Mouse (Mus musculus) embryonic stem cell, embryonic (primary cell): Measurements from ENCODE around the gene Abhd14a.

ENCODE experiments used
- CTCF ChIA-PET, 4 experiments: fragments of 300-600 bp in 2 of 4; fragments of 350-600 bp in 2 of 4; sonication (Branson Sonifier 250); formaldehyde crosslinking; loops; one replicate each; lab custom pipeline; 2022; ENCODE audit warnings: inconsistent platforms in 2 of 4; lab: Charles Lee
- POLR2A ChIA-PET, 4 experiments: fragments of 300-600 bp in 2 of 4; fragments of 350-600 bp in 2 of 4; sonication (Branson Sonifier 250); formaldehyde crosslinking; loops; one replicate each; lab custom pipeline; 2022; ENCODE audit warnings: antibody characterized with exemption in 4 of 4, inconsistent platforms in 1 of 4; lab: Charles Lee

The Abhd14a gene

GRCm38 (mm10) chr9:106421865-106422160, 25.7 kb downstream of the Abhd14a start:
- ChIA-PET POLR2A (interaction anchor here (0.7 to 3.5 kb wide), 41 partner anchors 8 to 263 kb away, joined by 3 to 50 read pairs (median 3); partner anchors contain the start of genes Parp3 (in 3 of the 4), Acy1 (in 2 of the 4), Rpl29 (in 2 of the 4) and Alas1 (in 1 of the 4)), CTCF (interaction anchor here (0.5 to 3.0 kb wide), 134 partner anchors 8 to 955 kb away, joined by 3 to 56 read pairs (median 5); partner anchors contain the start of genes Parp3 (in 4 of the 4), Acy1 (in 2 of the 4), Dusp7 (in 2 of the 4) and Poc1a (in 2 of the 4))

GRCm38 (mm10) chr9:106421033-106421864, 26.2 kb downstream of the Abhd14a start:
- CTCF ChIA-PET = interaction anchor here (0.5 to 3.0 kb wide), 129 partner anchors 7 to 841 kb away, joined by 3 to 56 read pairs (median 5); partner anchors contain the start of genes Parp3 (in 4 of the 4), Poc1a (in 2 of the 4), Rrp9 (in 2 of the 4) and Abhd14a (in 1 of the 4)
- POLR2A ChIA-PET = interaction anchor here (0.6 to 3.5 kb wide), 45 partner anchors 8 to 263 kb away, joined by 3 to 50 read pairs (median 3); partner anchors contain the start of genes Acy1 (in 3 of the 4), Rpl29 (in 3 of the 4), Parp3 (in 2 of the 4) and Alas1 (in 1 of the 4)

- CTCF ChIA-PET = interaction anchor here (0.6 to 3.0 kb wide), 34 partner anchors 12 to 841 kb away, joined by 3 to 56 read pairs (median 6); partner anchors contain the start of genes Parp3 (in 3 of the 4), Rrp9 (in 2 of the 4), Pcbp4 (in 1 of the 4) and Twf2 (in 1 of the 4)
- POLR2A ChIA-PET = interaction anchor here (0.7 to 3.5 kb wide), 16 partner anchors 8 to 248 kb away, joined by 3 to 50 read pairs (median 4); partner anchors contain the start of genes Acy1 (in 2 of the 4), Parp3 (in 2 of the 4), Rpl29 (in 2 of the 4) and Pcbp4 (in 1 of the 4)
These were observed 26.9 kb downstream of the Abhd14a start for GRCm38 (mm10) chr9:106420608-106421007.

DNA sequence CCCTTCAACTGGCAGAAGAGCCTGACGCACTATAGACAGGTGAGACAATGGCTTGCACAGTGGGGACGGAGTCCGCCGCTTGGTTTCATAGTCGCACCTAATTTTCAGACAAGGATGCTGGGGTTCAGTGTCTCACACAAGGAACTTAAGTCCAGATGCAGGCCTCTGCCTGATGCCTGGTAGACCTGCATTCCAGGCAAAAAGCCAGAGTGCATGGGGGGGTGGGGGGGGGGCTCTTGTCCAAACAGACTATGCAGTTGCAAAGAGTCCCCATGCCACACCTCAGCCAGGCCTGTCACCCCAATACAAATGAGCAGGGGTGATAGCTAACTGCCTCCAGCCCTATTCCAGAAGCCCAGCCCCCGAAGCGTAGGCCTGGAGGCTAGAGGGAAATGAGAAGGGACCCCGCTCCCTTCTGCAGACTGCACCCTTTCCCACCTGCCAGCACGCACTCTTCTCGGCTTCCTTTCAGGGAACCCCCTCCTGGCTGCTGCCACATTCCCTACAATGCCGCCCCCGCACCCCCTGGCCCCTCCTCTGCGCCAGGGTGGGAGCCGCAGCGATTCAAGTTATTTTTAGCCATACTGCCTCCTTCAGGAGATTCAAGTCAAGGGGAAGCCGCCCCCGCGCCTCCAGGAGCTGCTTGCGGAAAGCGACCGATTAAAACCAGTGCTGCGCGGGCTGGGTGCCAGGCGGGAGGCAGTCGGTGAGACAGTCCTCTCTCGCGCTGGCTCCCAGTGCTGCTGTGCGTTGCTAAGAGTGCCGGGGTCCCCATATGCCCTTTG, 29.4 kb downstream of the Abhd14a start:
- CTCF ChIA-PET = interaction anchor here (0.6 to 2.7 kb wide), 19 partner anchors 11 to 250 kb away, joined by 3 to 9 read pairs (median 4); partner anchors contain the start of genes Parp3 (in 2 of the 4), Abhd14a (in 1 of the 4), Rpl29 (in 1 of the 4) and Rrp9 (in 1 of the 4)
- POLR2A ChIA-PET = interaction anchor here (0.6 to 3.9 kb wide), 11 partner anchors 10 to 251 kb away, joined by 3 to 18 read pairs (median 4); partner anchors contain the start of genes Rpl29 (in 2 of the 4), Acy1 (in 1 of the 4), Alas1 (in 1 of the 4) and Dusp7 (in 1 of the 4)

- ChIA-PET POLR2A (interaction anchor here in 3 of 4 experiments (1.0 to 3.9 kb wide), 3 partner anchors 10 to 48 kb away, joined by 3 to 18 read pairs (median 3); partner anchors contain the start of genes Dusp7 (in 1 of the 3) and Rpl29 (in 1 of the 3)), CTCF (interaction anchor here in 2 of 4 experiments (1.7 to 2.7 kb wide), 4 partner anchors 10 to 205 kb away, joined by 3 to 8 read pairs (median 7); no protein-coding TSS in a partner anchor)
These were observed 30.7 kb downstream of the Abhd14a start for GRCm38 (mm10) chr9:106416826-106417225.

GRCm38 (mm10) chr9:106413606-106414005, 33.9 kb downstream of the Abhd14a start:
- ChIA-PET CTCF (interaction anchor here in 3 of 4 experiments (0.6 to 1.6 kb wide), 3 partner anchors 8 to 62 kb away, joined by 3 to 6 read pairs (median 3); no protein-coding TSS in a partner anchor), POLR2A (interaction anchor here in 1 of 4 experiments (1.2 to 1.3 kb wide), 2 partner anchors 14 to 19 kb away, joined by 4 to 5 read pairs; no protein-coding TSS in a partner anchor)

GRCm38 (mm10) chr9:106412210-106412609, 35.3 kb downstream of the Abhd14a start:
- POLR2A ChIA-PET = interaction anchor here in 2 of 4 experiments (0.5 to 0.7 kb wide), 2 partner anchors 45 to 847 kb away, joined by 3 read pairs; no protein-coding TSS in a partner anchor
- CTCF ChIA-PET = interaction anchor here in 2 of 4 experiments (0.6 to 2.8 kb wide), 2 partner anchors 10 to 201 kb away, joined by 4 to 14 read pairs; no protein-coding TSS in a partner anchor

DNA sequence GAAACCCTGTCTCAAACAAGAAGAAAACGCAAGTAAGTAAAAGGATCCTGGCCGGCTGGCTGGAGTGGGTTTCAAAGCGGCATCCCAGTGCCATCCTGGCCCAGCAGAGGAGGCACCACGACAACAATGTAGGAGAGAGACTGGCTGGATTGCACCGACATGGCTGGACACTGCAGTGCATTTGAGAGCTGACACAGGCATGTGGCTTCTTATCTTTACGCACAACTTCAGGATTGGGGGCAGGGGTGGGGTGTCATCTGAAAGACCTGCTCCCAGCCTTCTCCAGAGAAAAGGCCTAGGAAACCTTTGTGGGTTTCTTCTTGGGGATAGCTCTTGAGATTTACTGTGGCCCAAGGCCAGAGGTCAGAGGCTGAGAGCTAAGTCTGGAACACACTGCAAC, 35.7 kb downstream of the Abhd14a start:
- ChIA-PET CTCF (interaction anchor here in 2 of 4 experiments (0.6 to 2.8 kb wide), 2 partner anchors 10 to 201 kb away, joined by 4 to 14 read pairs; no protein-coding TSS in a partner anchor), POLR2A (interaction anchor here in 2 of 4 experiments (0.5 to 0.7 kb wide), 2 partner anchors 44 to 847 kb away, joined by 3 read pairs; no protein-coding TSS in a partner anchor)

DNA sequence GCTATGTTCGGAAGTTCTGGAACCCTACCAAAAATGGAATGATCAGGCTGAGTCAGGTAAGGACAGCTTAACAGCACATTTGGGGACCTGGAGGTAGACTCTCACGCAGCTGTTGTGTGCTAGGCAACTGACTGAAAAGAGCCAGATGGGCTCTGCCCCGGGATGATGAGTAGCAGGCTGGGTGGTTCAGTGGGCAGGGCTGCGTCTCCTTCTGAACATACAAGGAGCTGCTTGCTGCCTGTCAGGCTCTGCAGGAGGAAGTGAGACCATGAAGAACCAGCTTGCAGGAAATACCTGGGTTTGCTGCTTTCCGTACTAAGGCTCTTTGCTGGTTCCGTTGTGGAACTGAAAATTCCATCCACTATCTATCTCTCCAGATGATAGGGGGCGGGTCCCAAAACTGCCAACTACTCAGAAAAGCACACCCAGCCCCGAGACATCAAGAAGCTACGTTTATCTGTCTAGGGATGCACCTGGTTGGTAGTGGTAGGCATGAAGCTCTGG, 36.3 kb downstream of the Abhd14a start:
- ChIA-PET POLR2A (no interaction called here), CTCF (interaction anchor here in 2 of 4 experiments (0.6 to 2.8 kb wide), 2 partner anchors 11 to 1792 kb away, joined by 3 to 14 read pairs; no protein-coding TSS in a partner anchor)

DNA sequence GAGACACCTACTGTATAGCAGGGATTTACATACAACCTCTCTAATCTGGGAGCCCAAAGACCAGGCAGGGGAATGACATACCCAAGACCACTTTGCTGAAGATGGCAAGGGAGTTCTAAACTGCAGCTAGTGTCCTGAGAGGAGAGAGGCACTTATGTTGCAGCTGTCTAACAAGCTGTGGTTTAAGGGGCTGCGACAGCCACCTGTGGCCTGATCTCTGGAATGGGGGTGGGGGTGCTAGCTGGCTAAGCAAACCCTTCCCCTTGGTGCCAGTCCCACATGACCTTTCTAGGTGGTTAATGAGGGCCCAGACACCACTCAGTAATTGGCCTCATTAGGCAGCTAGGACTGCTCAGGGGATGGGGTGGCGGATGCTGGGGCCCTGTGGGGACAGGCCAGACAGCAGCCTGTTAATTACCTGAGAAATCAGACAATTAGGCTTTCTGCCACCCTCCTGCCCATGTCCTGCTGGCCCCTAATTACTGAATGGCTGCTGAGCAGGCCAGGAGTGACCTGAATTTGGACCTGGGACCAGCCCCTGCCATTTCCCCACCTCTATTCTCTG, 37.3 kb downstream of the Abhd14a start:
- ChIA-PET CTCF (interaction anchor here in 2 of 4 experiments (0.8 to 2.8 kb wide), 3 partner anchors 12 to 198 kb away, joined by 3 to 14 read pairs (median 3); no protein-coding TSS in a partner anchor), POLR2A (no interaction called here)

DNA sequence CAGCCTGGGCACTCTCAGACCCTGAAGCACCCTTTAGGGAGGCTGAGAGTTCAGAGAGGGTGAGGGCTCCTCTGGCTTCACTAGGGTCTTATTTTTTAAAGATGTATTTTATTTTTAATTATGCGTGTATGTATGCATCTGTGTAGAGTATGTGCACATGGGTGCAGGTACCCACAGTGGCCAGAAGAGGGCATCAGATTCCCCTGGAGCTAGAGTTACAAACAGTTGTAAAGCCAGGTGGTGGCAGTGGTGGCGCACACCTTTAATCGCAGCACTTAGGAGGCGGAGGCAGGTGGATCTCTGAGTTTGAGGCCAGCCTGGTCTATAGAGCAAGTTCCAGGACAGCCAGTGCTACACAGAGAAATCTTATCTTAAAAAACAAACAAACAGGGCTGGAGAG, 38.4 kb downstream of the Abhd14a start:
- POLR2A ChIA-PET = interaction anchor here in 1 of 4 experiments (0.7 kb wide), 1 partner anchor 19 kb away, joined by 3 read pairs; no protein-coding TSS in a partner anchor
- CTCF ChIA-PET = interaction anchor here in 2 of 4 experiments (1.0 to 1.6 kb wide), 3 partner anchors 8 to 197 kb away, joined by 3 to 7 read pairs (median 3); no protein-coding TSS in a partner anchor

GRCm38 (mm10) chr9:106406443-106407078, 40.9 kb downstream of the Abhd14a start:
- CTCF ChIA-PET = interaction anchor here (0.6 to 2.3 kb wide), 13 partner anchors 11 to 882 kb away, joined by 3 to 15 read pairs (median 5); partner anchors contain the start of gene Parp3 (in 1 of the 4)
- POLR2A ChIA-PET = interaction anchor here (0.6 to 2.2 kb wide), 13 partner anchors 11 to 1932 kb away, joined by 3 to 9 read pairs (median 3); partner anchors contain the start of genes Rpl29 (in 2 of the 4), Gpx1 (in 1 of the 4) and Poc1a (in 1 of the 4)

- ChIA-PET POLR2A (interaction anchor here in 2 of 4 experiments (0.6 to 2.2 kb wide), 4 partner anchors 24 to 42 kb away, joined by 3 to 7 read pairs (median 6); partner anchors contain the start of genes Abhd14a (in 1 of the 2) and Rpl29 (in 1 of the 2)), CTCF (interaction anchor here in 2 of 4 experiments (2.2 kb wide), 2 partner anchors 16 kb away, joined by 8 to 15 read pairs; no protein-coding TSS in a partner anchor)
These were observed 42.2 kb downstream of the Abhd14a start for GRCm38 (mm10) chr9:106405275-106405674.

DNA sequence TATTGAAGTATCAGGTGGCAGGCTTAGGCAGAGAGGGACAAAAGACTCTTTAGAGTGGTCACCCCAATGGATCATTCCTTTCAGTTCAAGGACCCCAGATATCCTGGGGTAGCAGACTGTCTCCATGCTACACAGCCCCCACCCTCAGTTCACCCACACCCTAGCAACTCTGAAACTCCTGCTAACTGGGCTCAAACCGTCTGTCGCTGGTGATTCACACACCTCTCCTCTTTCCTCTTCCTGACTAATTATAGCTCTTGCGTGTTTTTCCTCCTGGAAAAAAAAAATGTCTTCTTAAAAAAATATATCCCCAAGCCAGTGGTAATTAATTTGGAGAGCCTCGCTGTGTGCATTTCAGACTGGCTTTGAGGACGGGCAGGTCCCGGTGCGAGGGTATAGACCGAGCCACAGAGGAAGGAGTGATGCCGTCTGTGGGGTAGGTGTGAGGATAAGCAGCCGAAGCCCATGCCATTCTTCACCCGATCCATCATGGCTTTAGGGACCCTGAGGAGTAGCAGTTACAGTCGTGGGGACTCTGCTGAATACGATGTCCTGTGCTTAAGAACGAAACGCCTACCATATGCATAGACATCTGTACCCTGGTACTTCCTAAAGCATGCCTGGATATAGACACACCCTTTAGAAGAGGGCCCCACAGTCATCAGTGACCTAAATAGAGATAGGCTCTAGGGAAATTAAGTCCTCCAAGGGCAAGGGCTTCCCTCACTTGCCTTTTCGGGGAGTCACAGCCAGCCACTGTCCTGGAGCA, 44.7 kb downstream of the Abhd14a start:
- ChIA-PET CTCF (interaction anchor here in 1 of 4 experiments (0.5 kb wide), 1 partner anchor 18 kb away, joined by 3 read pairs; no protein-coding TSS in a partner anchor), POLR2A (no interaction called here)

GRCm38 (mm10) chr9:106402149-106402548, 45.3 kb downstream of the Abhd14a start:
- POLR2A ChIA-PET = no interaction called here
- CTCF ChIA-PET = no interaction called here
